Mouse (Mus musculus) intestine, postnatal 0 days (tissue): ENCODE data around the gene Clcn5. TPM values are rescaled to one million over a fixed set of nuclear protein-coding genes. Genes with fewer than 3 reads are reported as not detected.

Experiments used
- ATAC-seq: fragments of 200-750 bp; cut with Nextera tagmentation; 2 replicates; pipeline ENCODE4 v1.8.0; 2017; ENCODE audit warnings: mild to moderate bottlenecking, moderate TSS enrichment, moderate library complexity
- H3K27ac ChIP-seq: fragments of 300-500 bp; sonication (generic); 2 replicates; pipeline ENCODE4 v1.5.1; 2014; ENCODE audit warnings: mild to moderate bottlenecking, low read depth, low read length, moderate library complexity
- H3K27me3 ChIP-seq: fragments of 300-500 bp; sonication (generic); replicated peaks from 2 replicates; pipeline ENCODE4 v1.6.1; 2014; ENCODE audit warnings: low read length, mixed read lengths; ENCODE audit not compliant: control insufficient read depth, insufficient read depth
- H3K36me3 ChIP-seq: fragments of 300-500 bp; sonication (generic); 2 replicates; pipeline ENCODE4 v1.6.1; 2014; ENCODE audit warnings: mild to moderate bottlenecking, moderate library complexity; ENCODE audit not compliant: control insufficient read depth, insufficient read depth
- H3K4me1 ChIP-seq: fragments of 300-500 bp; sonication (generic); replicated peaks from 2 replicates; pipeline ENCODE4 v1.6.1; 2014; ENCODE audit warnings: antibody characterized with exemption, low read length, mixed read lengths; ENCODE audit not compliant: control insufficient read depth, insufficient read depth
- H3K4me2 ChIP-seq: fragments of 300-500 bp; sonication (generic); replicated peaks from 2 replicates; pipeline ENCODE4 v1.6.1; 2014; ENCODE audit warnings: low read depth, mild to moderate bottlenecking, moderate library complexity
- H3K4me3 ChIP-seq: fragments of 300-500 bp; sonication (generic); 2 replicates; pipeline ENCODE4 v1.5.1; 2014; ENCODE audit warnings: low read depth, low read length
- H3K9ac ChIP-seq: fragments of 300-500 bp; sonication (generic); 2 replicates; pipeline ENCODE4 v1.6.1; 2014; ENCODE audit warnings: mild to moderate bottlenecking, low read depth, low read length
- H3K9me3 ChIP-seq: fragments of 300-500 bp; sonication (generic); 2 replicates; pipeline ENCODE4 v1.6.1; 2016; ENCODE audit warnings: mixed run types; ENCODE audit not compliant: control insufficient read depth
- CTCF ChIP-seq: sonication (generic); IDR thresholded peaks from 2 replicates; pipeline ENCODE4 v1.5.1; 2016; ENCODE audit warnings: low read depth, mild to moderate bottlenecking, control low read depth, antibody characterized with exemption, moderate library complexity
- WGBS: fragments of 180-500 bp; shearing (Covaris S2); extraction: QIAGEN DNeasy Blood & Tissue Kit; methylation state at CpG from one replicate; pipeline ENCODE4 v1.1.7; 2014; 5-methylcytosine and 5-hydroxymethylcytosine counted together
- polyA plus RNA-seq: library from polyadenylated mRNA; unstranded; fragments of >200 nt; fragmentation: Nextera tagmentation; extraction: Ambion mirVana; gene quantifications from 2 replicates; pipeline ENCODE4 v1.2.1, GENCODE M21; 2015

The Clcn5 gene
- polyA plus RNA-seq, 1 experiment from 2014 or later = 23.2 TPM

- Histone ChIP-seq H3K4me2 (peak overlapping the region; percentile 62), H3K9ac (peak overlapping the region; percentile 48), H3K27me3 (no peaks in the 10 kb centered on the region), H3K36me3 (peaks cover 6% of the 10 kb centered on the region; the same call in 1 of the 2 replicates), H3K4me1 (no peaks in the 10 kb centered on the region), H3K4me3 (peak overlapping the region; percentile 37), H3K9me3 (no peaks in the 10 kb centered on the region), H3K27ac (peak overlapping the region; percentile 82)
- TF ChIP-seq CTCF = no peak
- peak; percentile 92 for ATAC-seq
- 35% methylated on average over 10 of the region's 10 CpGs for WGBS
Measured at GRCm38 (mm10) chrX:7187455-7188310, 131.5 kb downstream of the Clcn5 start.

GRCm38 (mm10) chrX:7170156-7170555 is 149.0 kb downstream of the Clcn5 start:
- H3K27me3 ChIP-seq = no peaks in the 10 kb centered on the region
- TF ChIP-seq CTCF = no peak
- 85% methylated on average over 5 of the region's 5 CpGs for WGBS
- no peak for ATAC-seq
- no peak overlapping the region for H3K9ac ChIP-seq
- H3K4me2 ChIP-seq = no peak overlapping the region
- peaks cover 7% of the 10 kb centered on the region; the same call in 1 of the 2 replicates for H3K36me3 ChIP-seq
- no peaks in the 10 kb centered on the region for H3K9me3 ChIP-seq
- no peak overlapping the region for H3K4me3 ChIP-seq
- H3K27ac ChIP-seq = no peak overlapping the region
- no peaks in the 10 kb centered on the region for H3K4me1 ChIP-seq

GRCm38 (mm10) chrX:7168799-7169198 is 150.4 kb downstream of the Clcn5 start:
- no peak for TF ChIP-seq CTCF
- ATAC-seq = no peak
- Histone ChIP-seq H3K27me3 (no peaks in the 10 kb centered on the region), H3K36me3 (peaks cover 7% of the 10 kb centered on the region; the same call in 1 of the 2 replicates), H3K9me3 (no peaks in the 10 kb centered on the region), H3K9ac (no peak overlapping the region), H3K4me2 (no peak overlapping the region), H3K4me1 (no peaks in the 10 kb centered on the region), H3K27ac (no peak overlapping the region), H3K4me3 (no peak overlapping the region)
- 67% methylated on average over 5 of the region's 5 CpGs for WGBS

GRCm38 (mm10) chrX:7157976-7158375 is 161.2 kb downstream of the Clcn5 start:
- no peak for ATAC-seq
- H3K9me3 ChIP-seq = no peaks in the 10 kb centered on the region
- no peak overlapping the region for H3K4me2 ChIP-seq
- WGBS = 63% methylated on average over 3 of the region's 3 CpGs
- H3K27me3 ChIP-seq = no peaks in the 10 kb centered on the region
- no peak for TF ChIP-seq CTCF
- no peak overlapping the region for H3K9ac ChIP-seq
- H3K27ac ChIP-seq = no peak overlapping the region
- no peaks in the 10 kb centered on the region for H3K4me1 ChIP-seq
- peaks cover 8% of the 10 kb centered on the region for H3K36me3 ChIP-seq
- H3K4me3 ChIP-seq = no peak overlapping the region

- H3K4me3 ChIP-seq = no peak overlapping the region
- no peaks in the 10 kb centered on the region for H3K9me3 ChIP-seq
- H3K27ac ChIP-seq = no peak overlapping the region
- no peak overlapping the region for H3K4me2 ChIP-seq
- WGBS = 80% methylated on average over 6 of the region's 6 CpGs
- TF ChIP-seq CTCF = no peak
- H3K27me3 ChIP-seq = no peaks in the 10 kb centered on the region
- no peaks in the 10 kb centered on the region for H3K4me1 ChIP-seq
- H3K9ac ChIP-seq = no peak overlapping the region
- H3K36me3 ChIP-seq = peaks cover 8% of the 10 kb centered on the region
- ATAC-seq = no peak
Measured at GRCm38 (mm10) chrX:7156026-7156732, 163.0 kb downstream of the Clcn5 start.

GRCm38 (mm10) chrX:7150129-7150528 is 169.0 kb downstream of the Clcn5 start:
- H3K27ac ChIP-seq = no peak overlapping the region
- 67% methylated on average over 4 of the region's 4 CpGs for WGBS
- H3K9ac ChIP-seq = no peak overlapping the region
- no peak overlapping the region for H3K4me2 ChIP-seq
- no peaks in the 10 kb centered on the region for H3K9me3 ChIP-seq
- no peaks in the 10 kb centered on the region for H3K27me3 ChIP-seq
- no peaks in the 10 kb centered on the region for H3K36me3 ChIP-seq
- no peak overlapping the region for H3K4me3 ChIP-seq
- no peak for ATAC-seq
- peak; percentile 53 for TF ChIP-seq CTCF
- no peaks in the 10 kb centered on the region for H3K4me1 ChIP-seq
